Mouse (Mus musculus) stomach, embryonic 16.5 days (tissue): ENCODE results near the gene Hlcs. TPM values are rescaled to one million over a fixed set of nuclear protein-coding genes. Genes with fewer than 3 reads are reported as not detected.

Experiments
- ATAC-seq: fragments of 200-750 bp; cut with Nextera tagmentation; 2 replicates; pipeline ENCODE4 v1.8.0; 2017; ENCODE audit warnings: moderate number of reproducible peaks, moderate TSS enrichment; ENCODE audit not compliant: insufficient read depth, low FRiP score
- H3K27ac ChIP-seq: fragments of 300-500 bp; sonication (generic); 2 replicates; pipeline ENCODE4 v1.5.1; 2014; ENCODE audit warnings: low read length
- H3K27me3 ChIP-seq: fragments of 300-500 bp; sonication (generic); 2 replicates; pipeline ENCODE4 v1.6.1; 2014; ENCODE audit warnings: low read length, control low read depth, mixed read lengths; ENCODE audit not compliant: control insufficient read depth, insufficient read depth
- H3K36me3 ChIP-seq: fragments of 300-500 bp; sonication (generic); 2 replicates; pipeline ENCODE4 v1.6.1; 2014; ENCODE audit warnings: low read length; ENCODE audit not compliant: control insufficient read depth, insufficient read depth
- H3K4me1 ChIP-seq: fragments of 300-500 bp; sonication (generic); 2 replicates; pipeline ENCODE4 v1.6.1; 2014; ENCODE audit warnings: low read length, control low read depth, mixed read lengths; ENCODE audit not compliant: control insufficient read depth, insufficient read depth
- H3K4me2 ChIP-seq: fragments of 300-500 bp; sonication (generic); 2 replicates; pipeline ENCODE4 v1.6.1; 2014; ENCODE audit warnings: low read depth, low read length, mixed read lengths
- H3K4me3 ChIP-seq: fragments of 300-500 bp; sonication (generic); replicated peaks from 2 replicates; pipeline ENCODE4 v1.5.1; 2014; ENCODE audit warnings: mild to moderate bottlenecking, low read length
- H3K9ac ChIP-seq: fragments of 300-500 bp; sonication (generic); 2 replicates; pipeline ENCODE4 v1.6.1; 2014; ENCODE audit warnings: low read length
- H3K9me3 ChIP-seq: fragments of 300-500 bp; sonication (generic); replicated peaks from 2 replicates; pipeline ENCODE4 v1.6.1; 2016; ENCODE audit warnings: low read length, control low read depth; ENCODE audit not compliant: control insufficient read depth
- WGBS: fragments of 180-500 bp; shearing (Covaris S2); extraction: QIAGEN DNeasy Blood & Tissue Kit; methylation state at CpG from one replicate; pipeline ENCODE4 v1.1.7; 2014; 5-methylcytosine and 5-hydroxymethylcytosine counted together
- polyA plus RNA-seq: library from polyadenylated mRNA; unstranded; fragments of >200 nt; fragmentation: Nextera tagmentation; extraction: Ambion mirVana; gene quantifications from 2 replicates; pipeline ENCODE4 v1.2.1, GENCODE M21; 2015

The Hlcs gene
- polyA plus RNA-seq, 1 experiment from 2014 or later, result 10.2 TPM

GRCm38 (mm10) chr16:94209626-94210025 lies 103.7 kb downstream of the Hlcs start:
- Histone ChIP-seq H3K9me3 (no peaks in the 10 kb centered on the region), H3K36me3 (no peaks in the 10 kb centered on the region), H3K27me3 (no peaks in the 10 kb centered on the region), H3K4me2 (no peak overlapping the region), H3K9ac (no peak overlapping the region), H3K27ac (no peak overlapping the region; the same call in 1 of the 2 replicates), H3K4me1 (peaks cover 18% of the 10 kb centered on the region), H3K4me3 (no peak overlapping the region)
- WGBS, result 57% methylated on average over 3 of the region's 3 CpGs
- peak; percentile 51; the same call in 1 of the 2 replicates for ATAC-seq

DNA sequence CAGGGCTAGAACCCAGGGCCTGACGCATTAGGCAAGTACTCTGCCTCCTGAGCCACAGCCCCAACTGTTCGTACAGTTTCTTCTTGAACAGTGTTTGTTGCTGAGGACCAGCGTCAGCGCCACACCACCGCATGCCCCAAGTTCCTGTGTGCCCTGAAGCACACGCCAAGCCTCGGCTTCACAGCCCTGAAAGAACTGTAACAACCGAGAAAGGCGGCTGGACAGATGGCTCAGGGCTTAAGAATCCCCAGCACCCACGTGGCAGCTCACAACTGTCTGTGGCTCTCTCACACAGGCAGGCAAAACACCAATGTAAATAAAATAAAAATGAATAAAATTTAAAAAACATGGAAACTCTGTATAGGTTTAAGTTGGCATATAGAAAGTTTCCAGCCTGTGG lies 104.5 kb downstream of the Hlcs start:
- H3K4me2 ChIP-seq, result no peak overlapping the region
- no peak overlapping the region for H3K9ac ChIP-seq
- no peaks in the 10 kb centered on the region for H3K36me3 ChIP-seq
- H3K27me3 ChIP-seq, result no peaks in the 10 kb centered on the region
- H3K4me3 ChIP-seq, result no peak overlapping the region
- no peaks in the 10 kb centered on the region for H3K9me3 ChIP-seq
- H3K4me1 ChIP-seq, result peaks cover 18% of the 10 kb centered on the region
- no peak for ATAC-seq
- 85% methylated on average over 10 of the region's 10 CpGs for WGBS
- H3K27ac ChIP-seq, result no peak overlapping the region

- H3K9me3 ChIP-seq, result no peaks in the 10 kb centered on the region
- no peaks in the 10 kb centered on the region for H3K27me3 ChIP-seq
- 83% methylated on average over 6 of the region's 6 CpGs for WGBS
- H3K27ac ChIP-seq, result no peak overlapping the region
- peaks cover 18% of the 10 kb centered on the region for H3K4me1 ChIP-seq
- H3K4me3 ChIP-seq, result no peak overlapping the region
- no peak for ATAC-seq
- no peak overlapping the region for H3K9ac ChIP-seq
- H3K4me2 ChIP-seq, result no peak overlapping the region
- H3K36me3 ChIP-seq, result no peaks in the 10 kb centered on the region
Measured at GRCm38 (mm10) chr16:94208152-94208551, 105.2 kb downstream of the Hlcs start.

DNA sequence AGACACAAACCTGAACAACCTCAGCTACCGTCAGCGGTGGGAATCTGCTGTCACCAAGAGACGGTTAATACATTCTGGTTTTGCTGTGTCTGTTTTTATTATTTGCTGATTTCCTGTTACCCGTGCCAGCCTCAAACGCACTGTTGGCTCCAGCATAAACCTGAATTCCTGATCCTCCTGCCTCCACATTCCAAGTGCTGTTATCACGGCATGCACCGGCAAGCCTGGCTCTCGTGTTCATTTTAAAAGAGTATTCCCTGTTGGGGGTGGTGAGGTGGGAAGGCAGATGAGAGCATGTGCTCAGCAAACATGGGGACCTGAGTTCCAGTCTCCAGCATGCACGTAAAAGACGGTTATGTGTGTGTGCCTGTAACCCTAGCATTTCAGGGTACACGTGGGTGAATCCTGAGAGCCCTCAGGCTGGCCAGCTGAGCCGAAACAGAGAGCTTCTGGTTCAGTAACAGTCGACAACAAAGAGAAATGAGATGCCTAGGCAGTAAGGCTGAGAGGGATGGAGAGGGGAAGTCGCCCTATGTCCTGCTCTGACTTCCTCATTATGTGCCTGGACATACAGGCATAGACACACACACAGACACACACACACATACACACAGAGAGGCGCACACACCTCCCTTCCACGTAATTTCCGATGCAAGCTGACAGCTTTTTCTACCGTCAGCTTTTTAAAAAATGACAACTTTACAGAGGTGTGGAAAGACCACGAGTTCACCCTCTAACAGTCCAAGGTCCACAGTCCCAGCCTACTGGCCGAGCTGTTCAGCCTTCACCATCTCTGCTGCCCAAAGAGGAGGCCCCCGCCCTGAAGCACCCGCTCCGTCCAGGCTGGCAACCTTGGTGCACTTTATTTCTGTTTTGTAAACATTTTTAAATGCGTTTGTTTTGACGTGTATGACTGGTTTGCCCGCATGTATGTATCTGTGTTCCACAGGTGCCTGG lies 107.6 kb downstream of the Hlcs start:
- H3K4me2 ChIP-seq, result no peak overlapping the region

DNA sequence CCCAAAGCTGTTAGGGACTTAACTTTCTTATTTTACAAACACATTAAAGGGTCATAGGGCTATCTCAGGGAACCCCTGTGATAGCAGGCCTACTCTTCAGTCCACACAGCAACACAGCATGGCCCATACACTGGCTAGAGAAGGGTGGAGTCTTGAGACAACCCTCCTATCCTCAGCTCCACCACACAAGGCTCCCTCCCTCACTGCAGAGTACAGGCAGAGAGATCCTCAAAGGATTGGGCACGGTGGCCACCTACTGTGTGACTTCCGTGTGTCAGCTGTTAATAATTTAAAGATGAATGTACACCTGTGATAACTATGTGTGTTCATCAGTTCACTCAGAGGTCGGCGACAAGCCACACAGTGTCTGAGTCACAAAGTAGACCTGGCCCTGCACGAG lies 112.0 kb downstream of the Hlcs start:
- Histone ChIP-seq H3K27me3 (no peaks in the 10 kb centered on the region), H3K27ac (no peak overlapping the region), H3K9ac (no peak overlapping the region), H3K4me3 (no peak overlapping the region), H3K36me3 (no peaks in the 10 kb centered on the region), H3K4me1 (peaks cover 12% of the 10 kb centered on the region), H3K9me3 (no peaks in the 10 kb centered on the region), H3K4me2 (no peak overlapping the region)
- ATAC-seq, result no peak
- WGBS, result 57% methylated on average over 5 of the region's 5 CpGs

More for the DNA sequence above, 107.6 kb downstream of the Hlcs start:
- Histone ChIP-seq H3K27ac (no peak overlapping the region), H3K27me3 (no peaks in the 10 kb centered on the region), H3K4me1 (peaks cover 15% of the 10 kb centered on the region), H3K4me3 (no peak overlapping the region), H3K9me3 (no peaks in the 10 kb centered on the region), H3K36me3 (no peaks in the 10 kb centered on the region), H3K9ac (no peak overlapping the region)
- WGBS, result 64% methylated on average over 26 of the region's 26 CpGs
- no peak for ATAC-seq

GRCm38 (mm10) chr16:94195913-94196312 lies 117.5 kb downstream of the Hlcs start:
- Histone ChIP-seq H3K27ac (no peak overlapping the region), H3K4me1 (no peaks in the 10 kb centered on the region), H3K27me3 (no peaks in the 10 kb centered on the region), H3K4me2 (no peak overlapping the region), H3K9me3 (no peaks in the 10 kb centered on the region), H3K9ac (no peak overlapping the region), H3K36me3 (no peaks in the 10 kb centered on the region), H3K4me3 (no peak overlapping the region)
- 55% methylated on average over 5 of the region's 5 CpGs for WGBS
- ATAC-seq, result no peak

DNA sequence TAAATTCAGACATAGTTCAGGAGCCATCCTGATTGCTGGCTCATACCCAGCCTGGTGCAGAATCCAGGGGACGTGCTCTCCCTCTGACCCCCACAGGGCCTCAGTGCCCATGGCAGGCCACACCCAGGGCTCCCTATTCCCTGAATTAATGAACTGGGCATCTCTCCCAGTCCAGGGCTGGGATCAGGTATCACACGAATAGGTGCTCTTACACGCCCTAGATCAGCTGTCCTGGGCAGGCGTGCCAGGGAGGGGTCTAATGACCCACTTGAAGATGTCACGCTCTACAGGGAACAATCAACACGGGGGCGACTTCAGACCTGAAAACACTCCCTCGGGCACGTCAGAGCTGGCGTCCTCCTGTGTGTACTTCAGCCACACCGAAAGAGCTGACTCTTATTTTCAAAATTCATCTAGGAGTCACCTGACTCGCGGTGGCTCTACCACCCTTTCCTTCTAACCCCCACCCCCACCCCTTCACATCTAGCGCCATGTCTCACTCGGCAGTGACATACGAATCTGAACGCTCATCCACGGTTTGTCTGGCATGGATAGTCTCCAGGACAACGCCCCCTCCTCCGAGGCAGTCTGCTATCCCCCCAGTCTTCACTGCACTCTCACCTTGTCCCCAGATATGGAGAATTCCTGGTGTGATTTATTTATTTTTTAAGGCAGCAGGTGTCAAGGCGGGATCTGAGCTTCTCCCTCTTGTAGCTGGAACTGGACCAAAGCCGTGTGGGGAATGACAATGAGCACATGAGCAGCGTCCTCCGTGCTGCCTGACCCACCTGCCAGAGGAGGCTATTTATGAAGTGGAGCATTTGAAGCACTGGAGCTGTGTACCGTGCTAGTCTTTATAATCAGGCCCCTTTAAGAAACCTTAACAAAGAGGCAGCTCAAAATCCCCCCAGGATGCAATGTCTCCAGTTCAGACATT lies 121.7 kb downstream of the Hlcs start:
- 73% methylated on average over 25 of the region's 25 CpGs for WGBS
- H3K4me1 ChIP-seq, result no peaks in the 10 kb centered on the region
- H3K4me3 ChIP-seq, result no peak overlapping the region
- H3K27ac ChIP-seq, result no peak overlapping the region
- H3K36me3 ChIP-seq, result no peaks in the 10 kb centered on the region
- no peaks in the 10 kb centered on the region for H3K9me3 ChIP-seq
- no peak for ATAC-seq
- no peak overlapping the region for H3K9ac ChIP-seq
- H3K27me3 ChIP-seq, result no peaks in the 10 kb centered on the region
- no peak overlapping the region for H3K4me2 ChIP-seq

- Histone ChIP-seq H3K27ac (no peak overlapping the region), H3K9ac (no peak overlapping the region), H3K36me3 (no peaks in the 10 kb centered on the region), H3K27me3 (no peaks in the 10 kb centered on the region), H3K4me1 (peaks cover 5% of the 10 kb centered on the region; the same call in 1 of the 2 replicates), H3K9me3 (no peaks in the 10 kb centered on the region), H3K4me2 (no peak overlapping the region), H3K4me3 (no peak overlapping the region)
- no peak for ATAC-seq
- WGBS, result 88% methylated on average over 5 of the region's 5 CpGs
Measured at GRCm38 (mm10) chr16:94190256-94190655, 123.1 kb downstream of the Hlcs start.

DNA sequence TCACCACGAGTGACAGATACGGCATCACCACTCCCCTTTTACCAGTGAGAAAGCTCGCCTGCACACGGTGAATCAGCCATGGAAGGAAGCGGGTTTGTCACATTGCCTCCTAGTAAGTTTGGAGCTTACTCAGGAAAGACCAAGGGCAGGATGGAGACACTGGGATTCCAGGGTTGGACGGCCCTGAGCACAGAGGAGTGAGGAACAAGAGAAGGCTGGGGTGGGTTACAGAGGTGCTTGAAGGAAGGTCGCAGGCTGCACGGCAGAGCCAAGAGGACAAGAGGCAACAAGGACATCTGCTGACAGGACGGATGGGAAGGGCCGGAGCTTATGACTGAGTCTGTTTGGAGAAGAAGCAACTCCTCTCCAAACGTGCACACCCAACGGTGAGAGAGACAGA lies 126.8 kb downstream of the Hlcs start:
- Histone ChIP-seq H3K4me1 (peaks cover 5% of the 10 kb centered on the region; the same call in 1 of the 2 replicates), H3K9ac (no peak overlapping the region), H3K27me3 (no peaks in the 10 kb centered on the region), H3K4me2 (no peak overlapping the region), H3K27ac (no peak overlapping the region), H3K36me3 (no peaks in the 10 kb centered on the region), H3K4me3 (no peak overlapping the region), H3K9me3 (no peaks in the 10 kb centered on the region)
- no peak for ATAC-seq
- 76% methylated on average over 12 of the region's 12 CpGs for WGBS
